Mouse (Mus musculus): Measurements from ENCODE around the gene 2700081O15Rik. TPM values are rescaled to one million over a fixed set of nuclear protein-coding genes. Genes with fewer than 3 reads are reported as not detected.
A peak's percentile ranks its signal among the peaks of the same experiment; 100 is the strongest.
"Not testable (repeated sequence)": the region's sequence is repeated elsewhere in the genome, so short reads cannot be mapped to it uniquely, and the experiment has no call there.

Gene 2700081O15Rik
- polyA plus RNA-seq, 1 experiment: 3.5 TPM

DNA sequence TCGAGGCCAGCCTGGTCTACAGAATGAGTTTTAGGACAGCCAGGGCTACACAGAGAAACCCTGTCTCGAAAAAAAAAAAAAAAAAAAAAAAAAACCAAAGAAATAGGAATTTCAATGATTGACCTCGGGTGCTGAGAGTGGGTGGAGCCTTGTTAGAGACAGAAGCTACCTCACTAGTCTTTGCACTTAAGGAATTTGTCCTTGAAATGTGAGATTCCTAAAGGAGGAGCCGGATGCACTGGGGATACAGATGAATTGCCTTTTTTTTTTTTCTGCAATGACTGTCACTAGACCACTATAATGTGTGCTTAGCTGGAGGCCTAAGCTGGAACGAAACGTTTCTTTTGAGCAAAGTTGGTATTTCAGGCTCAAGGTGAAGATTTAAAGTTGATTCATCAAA is 28.9 kb upstream of the 2700081O15Rik start:
- H3K9me3 ChIP-seq (ENCODE audit: control insufficient read depth, low read length): peaks cover 11% of the 10 kb centered on the region

DNA sequence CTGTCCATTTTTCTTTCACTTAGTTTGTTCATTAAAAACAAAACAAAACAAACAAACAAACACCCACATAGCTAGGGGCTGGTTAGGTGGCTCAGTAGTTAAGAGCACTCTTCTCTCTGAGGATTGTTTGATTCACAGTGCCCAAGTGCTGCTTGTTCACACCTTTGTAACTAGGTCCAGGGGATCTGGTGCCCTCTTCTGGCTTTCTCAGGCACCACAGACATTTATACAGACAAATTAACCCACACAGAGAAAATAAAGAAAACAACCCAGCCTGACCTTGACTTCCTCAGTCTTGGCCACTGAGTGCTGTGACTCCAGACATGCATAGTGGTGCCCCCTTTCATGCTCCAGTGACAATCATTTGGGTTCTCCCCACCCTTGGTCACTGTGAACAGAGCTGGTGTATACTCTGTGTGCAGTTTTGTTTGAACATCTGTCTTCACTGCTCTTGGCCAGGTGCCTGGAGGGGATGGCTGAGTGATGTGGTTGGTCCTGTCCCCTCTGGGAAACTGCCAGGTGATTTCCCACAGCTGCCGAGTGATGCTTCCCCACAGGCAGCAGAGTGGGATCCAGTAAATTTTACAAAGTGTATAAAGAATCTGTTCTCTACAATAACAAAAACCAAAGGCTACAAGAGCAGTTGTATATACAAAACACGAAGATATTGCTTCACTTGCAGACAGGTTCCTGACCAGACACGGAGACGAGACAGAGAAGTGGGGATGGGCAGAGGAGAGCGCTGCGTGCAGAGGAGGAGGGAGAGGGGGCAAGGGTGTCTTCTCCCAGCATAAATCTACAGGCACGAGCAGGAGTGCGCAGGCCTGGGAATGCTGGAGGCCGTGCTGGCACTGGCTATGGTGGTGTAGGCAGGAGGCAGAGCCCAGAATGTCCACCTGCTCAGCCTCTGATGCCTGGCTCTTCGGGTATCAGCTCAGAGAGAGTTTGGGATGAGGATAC is 20.3 kb upstream of the 2700081O15Rik start:
- not testable (repeated sequence) for H3K9me3 ChIP-seq (ENCODE audit: control insufficient read depth, low read length); H3K4me3 ChIP-seq (replicated peaks); H3K4me1 ChIP-seq (ENCODE audit: control insufficient read depth); H3K36me3 ChIP-seq (ENCODE audit: control insufficient read depth)
- peaks cover 30% of the 10 kb centered on the region for H3K27me3 ChIP-seq (ENCODE audit: control insufficient read depth)

More for the DNA sequence above, 28.9 kb upstream of the 2700081O15Rik start:
- peaks cover 6% of the 10 kb centered on the region for H3K4me1 ChIP-seq (ENCODE audit: control insufficient read depth)
- TF ChIP-seq GATA1 (IDR thresholded peaks at IDR 0.05; ENCODE audit: low read length) (no peak), TAL1 (IDR thresholded peaks at IDR 0.05; ENCODE audit: low read length) (no peak)
- H3K4me3 ChIP-seq (replicated peaks): no peak overlapping the region
- no peaks in the 10 kb centered on the region for H3K27me3 ChIP-seq (ENCODE audit: control insufficient read depth)
- no peaks in the 10 kb centered on the region for H3K36me3 ChIP-seq (ENCODE audit: control insufficient read depth)

DNA sequence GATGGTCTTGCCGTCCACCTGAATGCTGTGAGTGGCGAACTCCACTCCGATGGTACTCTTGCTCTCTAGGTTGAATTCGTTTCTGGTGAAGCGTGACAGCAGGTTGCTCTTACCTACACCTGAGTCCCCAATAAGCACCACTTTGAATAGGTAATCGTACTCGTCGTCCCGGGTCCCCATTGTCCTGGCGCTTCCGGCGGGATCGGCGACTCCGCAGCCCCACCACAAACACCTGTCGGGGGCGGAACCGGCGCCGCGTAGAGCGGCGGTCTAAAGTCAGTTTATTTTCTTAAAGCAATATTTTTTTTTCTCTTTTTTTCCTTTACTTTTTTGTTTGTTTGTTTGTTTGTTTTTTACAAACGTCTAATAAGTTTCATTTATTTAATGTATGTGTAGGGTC is 18.5 kb upstream of the 2700081O15Rik start:
- H3K36me3 ChIP-seq (ENCODE audit: control insufficient read depth); H3K4me3 ChIP-seq (replicated peaks); H3K9me3 ChIP-seq (ENCODE audit: control insufficient read depth, low read length); H3K4me1 ChIP-seq (ENCODE audit: control insufficient read depth): not testable (repeated sequence)
- H3K27me3 ChIP-seq (ENCODE audit: control insufficient read depth): peaks cover 35% of the 10 kb centered on the region

DNA sequence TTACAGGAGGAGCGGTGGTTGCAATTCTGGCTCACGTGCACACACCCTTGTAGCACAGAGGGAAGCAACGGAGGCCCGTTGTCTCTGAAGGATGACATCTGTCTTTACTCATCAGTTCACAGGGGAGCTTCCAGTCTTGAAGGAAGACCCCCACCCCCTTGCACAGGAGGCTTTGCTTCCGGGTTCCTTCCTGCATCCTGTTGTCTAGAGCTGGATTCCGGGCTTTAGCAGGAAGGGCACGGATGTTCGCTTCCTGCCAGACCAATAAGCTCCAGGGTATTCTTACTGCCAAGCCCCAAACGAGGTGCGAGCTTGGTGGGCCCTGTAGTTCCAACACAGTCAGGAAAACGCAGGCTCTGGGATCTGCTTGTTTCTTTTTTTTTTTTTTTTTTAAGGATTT is 16.8 kb upstream of the 2700081O15Rik start:
- no peaks in the 10 kb centered on the region; the same call in 1 of the 2 replicates for H3K9me3 ChIP-seq (ENCODE audit: control insufficient read depth, low read length)
- no peaks in the 10 kb centered on the region for H3K4me1 ChIP-seq (ENCODE audit: control insufficient read depth)
- peaks cover 35% of the 10 kb centered on the region for H3K27me3 ChIP-seq (ENCODE audit: control insufficient read depth)
- TF ChIP-seq TAL1 (IDR thresholded peaks at IDR 0.05; ENCODE audit: low read length) (no peak), GATA1 (IDR thresholded peaks at IDR 0.05; ENCODE audit: low read length) (no peak)
- H3K36me3 ChIP-seq (ENCODE audit: control insufficient read depth): no peaks in the 10 kb centered on the region
- H3K4me3 ChIP-seq (replicated peaks): no peak overlapping the region

DNA sequence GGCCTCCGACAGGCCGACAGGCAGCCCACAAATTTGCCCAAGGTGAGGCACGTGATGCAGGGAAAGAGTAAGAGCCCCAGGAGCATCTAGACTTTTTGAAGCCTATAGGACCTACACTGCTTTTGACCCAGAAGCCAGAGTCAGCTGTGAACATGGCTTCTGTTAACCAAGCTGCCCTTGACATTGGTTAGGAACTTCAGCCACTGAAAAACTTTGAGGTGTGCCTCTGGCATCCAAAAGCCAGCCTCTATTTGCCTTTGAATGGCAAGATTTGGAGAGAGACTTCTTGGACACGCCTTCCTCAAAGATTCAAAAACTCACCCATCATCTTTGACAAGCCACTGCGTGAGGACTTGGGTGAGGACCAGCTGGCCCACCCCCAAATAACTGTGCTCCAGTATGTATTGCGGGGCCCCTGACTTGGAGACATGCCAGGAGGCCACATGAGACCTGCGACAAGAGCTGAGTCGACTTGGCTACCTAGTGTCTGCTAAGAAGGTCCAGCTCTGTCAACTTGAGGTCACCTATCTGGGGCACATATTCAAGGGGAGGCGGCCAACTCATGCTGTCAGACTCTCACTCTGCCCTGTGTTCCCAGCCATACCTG is 12.7 kb upstream of the 2700081O15Rik start:
- peaks cover 21% of the 10 kb centered on the region for H3K27me3 ChIP-seq (ENCODE audit: control insufficient read depth)
- no peak for TF ChIP-seq GATA1 (IDR thresholded peaks at IDR 0.05; ENCODE audit: low read length)
- no peak for TF ChIP-seq TAL1 (IDR thresholded peaks at IDR 0.05; ENCODE audit: low read length)
- no peak overlapping the region for H3K4me3 ChIP-seq (replicated peaks)

GRCm38 (mm10) chr19:7412361-7412760 is 5.1 kb upstream of the 2700081O15Rik start:
- Histone ChIP-seq H3K4me1 (ENCODE audit: control insufficient read depth) (peaks cover 12% of the 10 kb centered on the region), H3K36me3 (ENCODE audit: control insufficient read depth) (no peaks in the 10 kb centered on the region), H3K9me3 (ENCODE audit: control insufficient read depth, low read length) (no peaks in the 10 kb centered on the region), H3K4me3 (replicated peaks) (no peak overlapping the region), H3K27me3 (ENCODE audit: control insufficient read depth) (peaks cover 45% of the 10 kb centered on the region)
- no peak for TF ChIP-seq TAL1 (IDR thresholded peaks at IDR 0.05; ENCODE audit: low read length)
- TF ChIP-seq GATA1 (IDR thresholded peaks at IDR 0.05; ENCODE audit: low read length): no peak

More for the DNA sequence above, 12.7 kb upstream of the 2700081O15Rik start:
- no peaks in the 10 kb centered on the region for H3K4me1 ChIP-seq (ENCODE audit: control insufficient read depth)
- no peaks in the 10 kb centered on the region for H3K36me3 ChIP-seq (ENCODE audit: control insufficient read depth)
- no peaks in the 10 kb centered on the region for H3K9me3 ChIP-seq (ENCODE audit: control insufficient read depth, low read length)

DNA sequence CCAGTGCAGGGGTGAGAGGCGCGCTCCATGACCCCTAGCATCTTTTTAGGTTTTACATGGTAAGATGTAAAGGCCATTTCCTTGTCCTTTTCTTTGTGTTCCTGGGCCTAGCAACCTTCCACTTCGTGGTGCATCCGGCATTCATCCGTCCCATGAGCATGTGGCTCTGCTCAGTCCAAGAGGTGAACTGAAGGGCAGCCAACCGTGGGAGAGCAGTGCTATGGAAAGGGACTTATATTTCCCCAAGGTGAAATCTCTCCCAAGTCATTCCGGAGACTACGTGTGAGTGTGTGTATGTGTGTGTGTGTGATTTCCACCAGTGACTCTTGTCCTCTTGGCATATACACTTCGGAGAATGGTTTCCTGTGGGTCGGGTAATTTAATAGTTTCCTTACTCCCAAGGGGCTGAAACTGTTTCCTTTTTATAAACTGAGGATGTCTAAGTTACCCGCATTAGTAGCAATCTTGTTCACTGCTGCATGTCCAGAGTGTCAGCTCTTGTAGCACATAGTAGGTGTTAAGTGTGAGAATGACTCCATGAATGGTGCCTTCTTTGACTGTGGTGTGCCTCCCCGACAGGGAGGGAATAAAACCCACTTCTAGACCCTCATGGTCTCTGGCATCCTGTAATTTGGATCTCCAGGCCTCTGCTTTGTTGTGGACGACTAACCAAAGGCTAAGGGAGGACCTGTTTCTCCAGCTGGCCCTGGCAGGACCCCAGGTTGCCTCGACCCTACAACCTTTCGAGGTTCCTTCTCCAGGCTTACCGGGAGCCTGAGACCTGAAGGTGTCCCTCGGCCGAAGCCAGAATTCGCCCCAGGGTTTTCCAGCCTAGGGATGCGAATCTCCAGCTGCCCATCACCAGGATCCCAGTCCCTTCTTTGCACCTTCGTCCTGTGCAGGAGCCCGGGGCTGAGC is 1.2 kb upstream of the 2700081O15Rik start:
- H3K36me3 ChIP-seq (ENCODE audit: control insufficient read depth): peaks cover 12% of the 10 kb centered on the region
- no peaks in the 10 kb centered on the region for H3K9me3 ChIP-seq (ENCODE audit: control insufficient read depth, low read length)
- peak overlapping the region; percentile 68 for H3K4me3 ChIP-seq (replicated peaks)
- peaks cover 42% of the 10 kb centered on the region for H3K4me1 ChIP-seq (ENCODE audit: control insufficient read depth)
- no peak for TF ChIP-seq GATA1 (IDR thresholded peaks at IDR 0.05; ENCODE audit: low read length)
- TF ChIP-seq TAL1 (IDR thresholded peaks at IDR 0.05; ENCODE audit: low read length): no peak
- peaks cover 46% of the 10 kb centered on the region for H3K27me3 ChIP-seq (ENCODE audit: control insufficient read depth)

DNA sequence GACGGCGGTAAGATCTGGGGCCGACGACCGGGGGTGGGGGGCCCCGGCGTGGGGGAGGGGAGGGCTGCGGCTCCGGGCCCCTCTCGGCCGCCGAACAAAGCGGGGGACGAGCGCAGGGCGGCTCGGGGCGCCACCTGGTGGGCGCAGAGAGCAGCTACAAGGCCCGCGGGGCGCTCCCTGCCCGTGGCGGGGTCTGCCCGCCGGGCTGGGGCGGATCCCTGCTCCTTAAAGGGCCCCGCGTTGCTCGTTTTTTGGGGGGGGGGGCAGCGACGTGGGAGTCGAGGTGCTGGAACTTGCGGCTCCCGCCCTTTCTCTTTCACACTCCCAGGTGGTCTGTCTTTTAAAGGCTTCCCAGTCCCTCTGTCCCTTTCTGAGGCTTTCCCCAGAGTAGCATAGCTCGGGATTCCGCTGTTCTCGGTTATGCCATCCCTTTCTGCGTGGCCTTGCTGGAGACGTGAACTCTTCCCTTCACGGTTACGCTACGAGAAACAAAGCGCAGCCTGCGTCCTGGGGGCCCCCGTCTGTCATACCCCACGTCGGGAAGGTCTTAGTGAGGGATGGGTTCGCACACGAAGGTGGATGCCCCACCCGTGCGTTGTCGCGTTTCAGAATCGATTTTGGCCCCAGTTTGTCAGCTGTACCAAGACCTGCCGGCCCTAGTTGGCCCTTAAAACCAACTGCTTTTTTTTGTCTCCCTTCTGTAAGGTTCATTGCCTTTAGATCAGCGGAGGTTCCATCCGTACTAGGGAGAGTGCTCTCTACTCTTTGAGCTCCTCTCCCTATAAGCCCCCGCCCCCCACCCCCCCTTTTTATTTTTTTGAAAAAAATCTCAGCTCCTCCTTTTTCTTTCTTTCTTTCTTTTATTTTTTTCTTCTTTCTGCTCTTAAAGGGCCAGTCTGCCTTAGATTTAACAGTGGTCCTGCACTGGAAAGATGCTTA is 755 bp downstream of the 2700081O15Rik start:
- peaks cover 7% of the 10 kb centered on the region for H3K9me3 ChIP-seq (ENCODE audit: control insufficient read depth, low read length)
- peaks cover 44% of the 10 kb centered on the region for H3K27me3 ChIP-seq (ENCODE audit: control insufficient read depth)
- peaks cover 32% of the 10 kb centered on the region for H3K36me3 ChIP-seq (ENCODE audit: control insufficient read depth)
- TF ChIP-seq TAL1 (IDR thresholded peaks at IDR 0.05; ENCODE audit: low read length) (no peak), GATA1 (IDR thresholded peaks at IDR 0.05; ENCODE audit: low read length) (no peak)
- H3K4me1 ChIP-seq (ENCODE audit: control insufficient read depth): peaks cover 51% of the 10 kb centered on the region
- peak overlapping the region; percentile 68 for H3K4me3 ChIP-seq (replicated peaks)

Data from erythroblast, embryonic 14.5 days (primary cell).